Mouse (Mus musculus) midbrain, embryonic 13.5 days (tissue): Measurements from ENCODE around the gene Ipo9. TPM values are rescaled to one million over a fixed set of nuclear protein-coding genes. Genes with fewer than 3 reads are reported as not detected.

Experiments
- ATAC-seq: fragments of 200-750 bp; cut with Nextera tagmentation; 2 replicates; pipeline ENCODE4 v1.8.0; 2017; ENCODE audit warnings: mild to moderate bottlenecking, moderate TSS enrichment, moderate library complexity
- H3K27ac ChIP-seq: fragments of 300-500 bp; sonication (generic); 2 replicates; pipeline ENCODE4 v1.5.1; 2015; ENCODE audit warnings: inconsistent platforms, mild to moderate bottlenecking, moderate library complexity
- H3K27me3 ChIP-seq: fragments of 300-500 bp; sonication (generic); 2 replicates; pipeline ENCODE4 v1.6.1; 2015; ENCODE audit warnings: mild to moderate bottlenecking, inconsistent platforms
- H3K36me3 ChIP-seq: fragments of 300-500 bp; sonication (generic); 2 replicates; pipeline ENCODE4 v1.6.1; 2015; ENCODE audit warnings: mild to moderate bottlenecking, inconsistent platforms
- H3K4me1 ChIP-seq: fragments of 300-500 bp; sonication (generic); replicated peaks from 2 replicates; pipeline ENCODE4 v1.6.1; 2015; ENCODE audit warnings: inconsistent platforms
- H3K4me2 ChIP-seq: fragments of 300-500 bp; sonication (generic); replicated peaks from 2 replicates; pipeline ENCODE4 v1.6.1; 2015; ENCODE audit warnings: moderate library complexity, mild to moderate bottlenecking, inconsistent platforms
- H3K4me3 ChIP-seq: fragments of 300-500 bp; sonication (generic); replicated peaks from 2 replicates; pipeline ENCODE4 v1.5.1; 2015; ENCODE audit warnings: mild to moderate bottlenecking, inconsistent platforms
- H3K9ac ChIP-seq: fragments of 300-500 bp; sonication (generic); replicated peaks from 2 replicates; pipeline ENCODE4 v1.6.1; 2015; ENCODE audit warnings: mild to moderate bottlenecking, inconsistent platforms
- H3K9me3 ChIP-seq: fragments of 300-500 bp; sonication (generic); 2 replicates; pipeline ENCODE4 v1.6.1; 2016; ENCODE audit warnings: mild to moderate bottlenecking, inconsistent platforms
- WGBS: fragments of 180-500 bp; shearing (Covaris S2); methylation state at CpG from one replicate; pipeline ENCODE4 v1.1.7; 2015; 5-methylcytosine and 5-hydroxymethylcytosine counted together
- polyA plus RNA-seq: library from polyadenylated mRNA; unstranded; fragments of >200 nt; fragmentation: Nextera tagmentation; extraction: Ambion mirVana; gene quantifications from 2 replicates; pipeline ENCODE4 v1.2.1, GENCODE M21; 2015

Gene Ipo9
- 136 and 142 TPM in 2 replicates for polyA plus RNA-seq

DNA sequence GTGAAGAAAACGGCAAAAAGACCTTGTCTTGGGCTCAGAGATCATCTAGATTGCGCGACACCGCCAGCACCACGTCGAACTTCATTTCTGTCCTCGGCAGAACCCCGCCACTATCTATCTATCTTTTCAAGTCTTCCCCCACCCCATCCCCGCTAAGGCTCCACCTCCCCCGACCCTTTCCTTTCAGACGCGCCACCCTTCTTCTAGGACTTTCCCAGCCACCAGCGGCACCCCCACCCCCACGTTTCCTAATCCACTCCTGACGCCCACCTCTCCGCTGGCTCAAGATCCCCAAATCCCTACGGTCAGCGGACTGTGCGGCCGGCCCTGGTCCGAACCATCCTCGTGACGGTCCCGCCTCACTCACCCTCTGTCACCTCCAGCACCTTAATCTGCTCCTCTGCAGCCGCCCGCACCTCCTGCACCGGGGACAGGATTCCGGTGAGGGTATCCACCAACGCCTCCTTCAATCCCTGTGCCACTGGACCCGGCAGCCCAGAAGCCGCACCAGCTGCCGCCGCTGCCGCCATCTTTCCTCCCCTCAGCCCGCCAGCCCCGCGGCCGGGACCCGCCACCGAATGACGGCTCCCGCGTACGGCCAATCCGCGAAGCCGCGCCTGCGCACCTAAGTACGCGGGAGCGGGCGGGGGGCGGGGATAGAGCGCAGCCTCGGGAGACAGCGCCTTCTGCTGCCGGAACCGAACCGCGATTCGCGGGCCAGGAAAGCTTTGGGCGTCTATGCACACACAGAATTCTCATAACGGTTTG is at the start of gene Ipo9:
Ipo9 (minus strand) TSS at position 599 of the 768 bp plus-strand sequence.
- Histone ChIP-seq H3K9ac (peak within 1 kb of the TSS; percentile 92), H3K27ac (peak within 1 kb of the TSS; percentile 89), H3K4me2 (peak within 1 kb of the TSS; percentile 86), H3K36me3 (peaks cover 17% of the 10 kb centered on the region), H3K27me3 (no peaks in the 10 kb centered on the region), H3K4me1 (peaks cover 51% of the 10 kb centered on the region), H3K4me3 (peak within 1 kb of the TSS; percentile 84), H3K9me3 (no peaks in the 10 kb centered on the region)
- WGBS = under 1% methylated on average over 65 of the region's 65 CpGs
- ATAC-seq = peak; percentile 96

DNA sequence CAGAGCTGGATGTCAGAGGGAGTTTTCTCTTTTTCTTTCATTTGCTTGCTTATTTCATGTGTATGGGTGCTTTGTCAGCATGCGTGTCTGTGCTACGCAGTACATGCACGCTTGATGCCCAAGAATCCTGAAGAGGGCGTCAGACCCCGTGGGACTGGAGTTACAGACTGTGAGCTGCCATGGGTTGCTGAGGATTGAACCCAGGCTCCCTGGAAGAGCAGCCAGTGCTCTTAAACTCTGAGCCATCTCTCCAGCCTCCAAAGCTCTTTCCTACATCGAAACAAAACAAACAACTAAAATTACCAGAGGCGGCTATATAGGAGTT is 45.2 kb upstream of the Ipo9 start:
- Histone ChIP-seq H3K9ac (0 out of 2 replicates have a peak overlapping the region, but pooled peaks have one; percentile 0), H3K4me3 (no peak overlapping the region), H3K4me2 (no peak overlapping the region), H3K27me3 (no peaks in the 10 kb centered on the region), H3K27ac (peak overlapping the region; percentile 26; the same call in 1 of the 2 replicates), H3K9me3 (no peaks in the 10 kb centered on the region), H3K4me1 (no peaks in the 10 kb centered on the region), H3K36me3 (peaks cover 24% of the 10 kb centered on the region)
- ATAC-seq = no peak
- WGBS = 78% methylated on average over 7 of the region's 7 CpGs

DNA sequence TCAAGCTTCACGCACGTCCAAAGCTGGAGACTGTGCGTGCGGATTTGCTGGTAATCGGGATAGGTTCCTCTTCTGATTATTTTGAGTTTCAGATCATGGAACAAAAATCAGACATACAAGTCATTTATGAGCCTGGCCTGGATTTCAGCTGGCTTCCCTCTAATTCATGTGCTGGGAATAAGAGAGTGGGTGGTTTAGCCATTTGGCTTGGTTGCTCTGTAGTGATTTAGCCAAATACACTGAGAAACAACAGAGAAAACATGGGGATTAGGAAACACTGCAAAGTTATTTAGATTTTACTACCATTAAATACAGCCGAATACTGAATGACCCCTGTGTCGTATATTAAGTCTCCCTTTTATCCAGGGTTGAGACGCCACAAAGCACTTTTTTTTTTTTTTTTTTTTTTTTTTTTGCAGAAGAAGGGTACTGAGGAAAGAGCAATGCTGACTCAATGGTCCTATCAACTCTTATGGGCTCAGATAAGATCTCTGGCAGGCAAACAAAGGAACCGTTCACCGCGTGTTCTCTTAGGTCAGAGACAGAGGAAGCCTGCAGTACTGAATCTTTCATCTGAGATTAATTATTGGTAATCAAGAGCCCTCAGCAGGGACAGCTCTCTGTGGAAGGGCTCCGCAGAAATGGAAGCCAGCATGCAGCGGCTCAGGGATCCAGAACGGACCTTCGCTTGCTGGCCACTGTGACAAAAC is 44.7 kb upstream of the Ipo9 start:
- Histone ChIP-seq H3K27ac (peak overlapping the region; percentile 26; the same call in 1 of the 2 replicates), H3K9me3 (no peaks in the 10 kb centered on the region), H3K9ac (0 out of 2 replicates have a peak overlapping the region, but pooled peaks have one; percentile 0), H3K36me3 (peaks cover 29% of the 10 kb centered on the region), H3K27me3 (no peaks in the 10 kb centered on the region), H3K4me1 (no peaks in the 10 kb centered on the region), H3K4me3 (no peak overlapping the region), H3K4me2 (no peak overlapping the region)
- ATAC-seq = no peak
- WGBS = 64% methylated on average over 15 of the region's 15 CpGs

DNA sequence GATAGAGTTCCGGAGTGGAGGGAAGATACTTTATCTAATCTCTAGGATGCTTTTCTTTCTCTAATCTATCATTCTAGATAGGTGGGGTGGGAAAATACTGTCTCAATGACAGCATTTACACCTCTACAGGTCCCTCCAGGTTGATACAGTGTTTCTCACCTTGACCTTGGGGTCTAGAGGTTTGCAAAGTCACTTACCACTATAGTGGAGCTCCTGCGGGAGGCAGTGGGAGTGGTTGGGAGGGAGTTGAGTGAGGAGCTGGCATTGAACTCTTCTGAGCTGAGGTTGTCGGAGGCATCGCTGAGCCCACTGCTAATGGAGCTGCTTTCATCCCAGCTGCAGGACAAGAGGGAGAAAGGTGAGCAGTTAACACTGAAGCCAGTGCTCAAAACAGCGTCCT is 42.2 kb upstream of the Ipo9 start:
- WGBS = 87% methylated on average over 5 of the region's 5 CpGs
- no peak for ATAC-seq
- Histone ChIP-seq H3K4me3 (no peak overlapping the region), H3K4me1 (no peaks in the 10 kb centered on the region), H3K27me3 (no peaks in the 10 kb centered on the region), H3K27ac (no peak overlapping the region), H3K4me2 (no peak overlapping the region), H3K9me3 (no peaks in the 10 kb centered on the region), H3K36me3 (peaks cover 49% of the 10 kb centered on the region), H3K9ac (no peak overlapping the region)

DNA sequence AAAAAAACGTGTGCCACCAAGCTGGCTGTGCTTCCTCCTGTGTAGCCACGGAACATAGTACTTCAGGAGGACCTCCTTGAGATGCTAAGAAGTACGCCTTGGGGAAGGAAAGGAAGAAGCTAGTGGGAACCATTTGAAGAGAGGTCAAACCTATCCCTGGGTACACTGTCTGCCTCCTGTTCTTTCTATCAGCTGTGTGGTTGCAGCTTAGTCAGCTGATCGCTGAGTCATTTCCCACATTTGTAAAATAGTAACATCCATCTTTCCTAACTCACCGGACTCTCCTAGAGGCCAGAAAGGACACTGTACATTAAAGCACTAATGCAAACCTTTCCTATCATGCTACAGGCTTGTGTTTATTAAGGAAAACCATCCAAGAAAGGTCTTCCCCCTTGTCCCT is 41.4 kb upstream of the Ipo9 start:
- Histone ChIP-seq H3K36me3 (peaks cover 55% of the 10 kb centered on the region), H3K4me2 (no peak overlapping the region), H3K27ac (no peak overlapping the region), H3K9me3 (no peaks in the 10 kb centered on the region), H3K27me3 (no peaks in the 10 kb centered on the region), H3K9ac (no peak overlapping the region), H3K4me3 (no peak overlapping the region), H3K4me1 (no peaks in the 10 kb centered on the region)
- 89% methylated on average over 5 of the region's 5 CpGs for WGBS
- ATAC-seq = no peak

DNA sequence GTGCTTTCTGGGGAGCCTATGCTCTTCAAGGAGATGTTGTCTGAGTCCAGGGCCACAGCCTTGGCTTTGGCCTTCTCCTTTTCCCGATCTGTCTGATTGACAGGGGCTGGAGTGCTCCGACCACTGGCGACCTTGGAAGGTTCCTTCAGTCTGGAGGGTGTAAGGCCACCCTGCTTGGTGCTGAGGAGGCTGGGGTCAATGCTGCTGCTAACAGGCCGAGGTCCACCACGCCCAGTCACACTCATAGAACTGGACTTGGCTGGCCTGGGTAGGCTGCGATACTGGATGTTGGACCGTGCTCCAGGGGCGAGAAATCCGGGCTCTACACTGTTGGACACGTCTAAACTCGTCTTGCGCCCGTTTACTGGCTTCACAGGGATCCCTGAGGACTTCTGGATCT is 40.2 kb upstream of the Ipo9 start:
- Histone ChIP-seq H3K9me3 (no peaks in the 10 kb centered on the region), H3K4me3 (no peak overlapping the region), H3K9ac (no peak overlapping the region), H3K4me2 (no peak overlapping the region), H3K27ac (no peak overlapping the region), H3K4me1 (no peaks in the 10 kb centered on the region), H3K27me3 (no peaks in the 10 kb centered on the region), H3K36me3 (peaks cover 67% of the 10 kb centered on the region)
- WGBS = 95% methylated on average over 13 of the region's 13 CpGs
- ATAC-seq = no peak

DNA sequence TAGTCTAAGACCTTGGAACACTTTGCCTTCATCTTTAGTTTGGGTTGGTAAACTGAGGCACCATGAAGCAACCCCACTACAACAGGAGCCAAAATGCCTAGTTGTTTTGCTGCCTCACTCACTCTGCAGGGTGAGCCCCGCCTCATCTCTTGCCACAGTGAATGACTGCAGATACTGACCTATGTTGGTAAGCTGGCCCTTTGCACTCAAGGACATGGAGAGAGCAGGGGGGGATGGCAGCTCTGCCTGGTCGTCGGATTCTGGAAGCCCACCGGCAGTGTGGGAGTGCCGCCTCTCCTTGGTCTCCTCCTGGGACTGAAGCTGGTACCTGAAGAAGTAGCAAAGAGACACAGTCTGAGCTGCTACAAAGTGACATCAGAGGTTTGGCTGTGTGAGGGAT is 37.2 kb upstream of the Ipo9 start:
- no peak for ATAC-seq
- Histone ChIP-seq H3K4me2 (no peak overlapping the region), H3K27ac (no peak overlapping the region), H3K9ac (no peak overlapping the region), H3K4me1 (no peaks in the 10 kb centered on the region), H3K36me3 (peaks cover 95% of the 10 kb centered on the region), H3K4me3 (no peak overlapping the region), H3K9me3 (no peaks in the 10 kb centered on the region), H3K27me3 (no peaks in the 10 kb centered on the region)
- 96% methylated on average over 5 of the region's 5 CpGs for WGBS

DNA sequence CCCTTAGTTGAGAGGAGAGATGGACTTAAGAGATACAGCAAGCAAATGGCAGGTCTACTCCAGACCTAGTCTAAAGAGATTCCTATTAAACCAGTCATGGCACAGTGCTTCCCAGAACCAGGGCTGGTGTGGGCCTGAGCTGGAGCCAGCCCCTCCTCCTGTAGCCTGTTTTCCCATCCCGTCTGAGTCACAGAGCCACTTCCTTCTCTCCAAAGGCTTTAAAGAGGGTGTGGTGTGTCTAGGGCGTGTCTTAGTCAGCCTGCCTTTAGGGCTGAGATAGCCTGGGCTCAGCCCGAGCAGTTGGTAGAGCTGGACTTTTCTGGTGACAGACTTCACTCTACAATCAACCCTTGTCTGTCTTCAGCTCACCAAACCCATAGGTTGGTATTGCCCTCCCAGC is 36.6 kb upstream of the Ipo9 start:
- Histone ChIP-seq H3K9ac (no peak overlapping the region), H3K4me3 (no peak overlapping the region), H3K27ac (no peak overlapping the region), H3K9me3 (no peaks in the 10 kb centered on the region), H3K4me2 (no peak overlapping the region), H3K27me3 (no peaks in the 10 kb centered on the region), H3K36me3 (peaks cover 97% of the 10 kb centered on the region), H3K4me1 (no peaks in the 10 kb centered on the region)
- ATAC-seq = no peak
- 75% methylated on average over 3 of the region's 3 CpGs for WGBS

DNA sequence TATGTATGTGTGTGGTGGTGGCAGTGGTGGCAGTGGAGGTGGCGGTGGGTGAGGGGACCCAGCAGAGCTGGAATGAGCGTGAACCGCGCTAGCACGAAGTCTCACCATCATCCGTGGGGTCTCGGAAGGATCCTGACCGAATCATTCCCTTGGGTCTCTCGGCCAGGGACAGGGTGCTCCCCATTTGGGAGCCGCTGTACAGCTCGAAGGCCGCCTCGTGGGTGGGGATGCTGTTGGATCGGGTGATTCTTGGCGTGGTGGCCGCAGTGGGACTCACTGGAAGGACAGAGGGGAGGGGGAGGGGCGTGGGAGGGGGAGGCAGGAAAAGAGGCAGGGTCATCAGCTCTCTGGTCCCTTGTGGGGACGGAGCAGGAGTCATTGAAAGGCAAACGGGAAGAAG is 35.4 kb upstream of the Ipo9 start:
- Histone ChIP-seq H3K9ac (no peak overlapping the region), H3K9me3 (no peaks in the 10 kb centered on the region), H3K27me3 (no peaks in the 10 kb centered on the region), H3K36me3 (peaks cover 88% of the 10 kb centered on the region), H3K4me3 (no peak overlapping the region), H3K4me1 (no peaks in the 10 kb centered on the region), H3K4me2 (no peak overlapping the region), H3K27ac (no peak overlapping the region)
- no peak for ATAC-seq
- 93% methylated on average over 19 of the region's 19 CpGs for WGBS

DNA sequence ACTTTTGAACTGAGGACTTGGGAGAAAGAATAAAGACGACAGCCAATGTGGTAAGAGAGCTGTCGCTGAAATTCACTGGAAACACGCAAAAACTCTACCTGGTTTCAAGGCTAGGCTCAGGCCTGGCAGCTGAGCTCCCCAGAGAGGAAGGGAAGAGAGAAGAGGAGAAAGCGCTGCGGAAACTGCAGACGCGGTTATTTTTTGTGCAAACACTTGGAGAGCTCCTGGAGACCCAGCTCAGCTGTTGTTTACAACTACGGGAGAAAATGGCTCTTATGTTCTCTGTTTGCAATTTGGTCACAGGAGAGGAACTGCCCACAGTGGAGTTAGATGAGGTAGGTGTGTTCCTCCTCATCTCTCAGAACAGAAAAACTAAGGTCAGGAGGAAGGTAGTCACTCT is 32.4 kb upstream of the Ipo9 start:
- Histone ChIP-seq H3K27me3 (no peaks in the 10 kb centered on the region), H3K36me3 (peaks cover 91% of the 10 kb centered on the region), H3K9ac (no peak overlapping the region), H3K27ac (no peak overlapping the region), H3K4me3 (no peak overlapping the region), H3K9me3 (no peaks in the 10 kb centered on the region), H3K4me2 (no peak overlapping the region), H3K4me1 (no peaks in the 10 kb centered on the region)
- no peak for ATAC-seq
- 89% methylated on average over 8 of the region's 8 CpGs for WGBS

DNA sequence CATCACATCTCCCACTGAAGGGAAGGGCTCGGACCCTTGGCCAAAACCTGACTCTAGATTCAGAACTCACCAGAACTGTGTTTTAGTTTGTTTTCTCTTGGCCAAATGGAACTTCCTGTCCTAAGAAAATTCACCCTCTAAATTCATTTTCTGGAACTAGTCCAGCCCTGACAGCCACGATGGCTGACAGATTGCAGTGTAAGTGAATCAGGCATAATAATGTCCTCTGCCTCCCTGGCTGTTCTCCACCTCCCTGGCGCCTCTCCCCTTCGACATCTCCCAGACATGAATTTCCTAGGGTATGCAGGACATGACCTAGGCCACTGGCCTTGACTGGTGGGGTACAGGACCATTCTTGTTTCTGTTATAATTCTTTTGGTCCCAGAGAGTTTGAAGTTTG is 32.0 kb upstream of the Ipo9 start:
- Histone ChIP-seq H3K4me3 (no peak overlapping the region), H3K9me3 (no peaks in the 10 kb centered on the region), H3K27me3 (no peaks in the 10 kb centered on the region), H3K9ac (no peak overlapping the region), H3K4me2 (no peak overlapping the region), H3K27ac (no peak overlapping the region), H3K36me3 (peaks cover 91% of the 10 kb centered on the region), H3K4me1 (no peaks in the 10 kb centered on the region)
- no peak for ATAC-seq
- 83% methylated on average over 4 of the region's 4 CpGs for WGBS

DNA sequence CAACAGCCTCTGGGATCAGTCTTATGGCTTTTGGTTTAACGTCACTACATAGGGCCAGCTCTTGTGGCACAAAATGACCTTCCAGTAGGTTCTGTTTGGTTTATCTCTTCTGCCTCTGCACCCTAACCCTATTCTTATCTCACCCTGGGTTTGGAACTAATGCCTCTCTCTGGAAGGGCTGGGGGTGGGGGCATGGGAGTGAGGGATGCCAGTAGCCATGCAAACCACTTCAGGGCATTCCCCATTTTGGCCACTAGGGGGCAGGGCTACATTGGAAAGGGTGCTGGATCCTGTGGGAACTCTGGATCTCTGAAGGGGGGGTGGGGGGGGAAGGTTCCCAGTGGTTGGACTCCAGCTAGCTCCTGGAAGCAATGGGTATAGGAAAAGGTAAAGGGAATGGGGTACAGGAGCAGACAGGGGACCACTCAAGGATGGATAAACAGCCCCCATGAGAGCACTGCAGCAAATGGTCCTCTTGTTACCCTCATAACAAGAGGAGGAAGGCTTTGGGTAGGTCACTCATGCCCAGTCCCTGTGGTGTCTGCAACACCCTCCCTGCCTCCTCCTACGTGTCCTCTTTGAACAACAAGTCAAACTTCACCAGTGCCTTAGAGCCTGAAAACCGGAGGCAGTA is 30.9 kb upstream of the Ipo9 start:
- H3K36me3 ChIP-seq = peaks cover 91% of the 10 kb centered on the region
- H3K4me2 ChIP-seq = no peak overlapping the region
- H3K27me3 ChIP-seq = no peaks in the 10 kb centered on the region
- 87% methylated on average over 3 of the region's 3 CpGs for WGBS
- H3K4me1 ChIP-seq = no peaks in the 10 kb centered on the region
- ATAC-seq = peak; percentile 62; the same call in 1 of the 2 replicates
- no peak overlapping the region for H3K9ac ChIP-seq
- no peak overlapping the region; the same call in 1 of the 2 replicates for H3K27ac ChIP-seq
- H3K9me3 ChIP-seq = no peaks in the 10 kb centered on the region
- H3K4me3 ChIP-seq = no peak overlapping the region
